Mouse (Mus musculus) C2C12 (cell line): Measurements from ENCODE around the gene 4922502D21Rik.

Experiments
- CEBPB ChIP-seq: IDR thresholded peaks from one replicate; pipeline ENCODE4 v1.6.1; 2011; ENCODE audit warnings: low read depth, mild to moderate bottlenecking, control low read depth, moderate library complexity
- CTCF ChIP-seq: IDR thresholded peaks from one replicate; pipeline ENCODE4 v1.5.1; 2011; ENCODE audit not compliant: control insufficient read depth, insufficient read depth, insufficient read length
- MAX ChIP-seq: IDR thresholded peaks from one replicate; pipeline ENCODE4 v1.6.1; 2011; ENCODE audit warnings: mild to moderate bottlenecking, control low read depth
- MYOD1 ChIP-seq: IDR thresholded peaks from one replicate; pipeline ENCODE4 v1.6.1; 2011; ENCODE audit warnings: low read depth; ENCODE audit not compliant: control insufficient read depth, insufficient read length
- MYOG ChIP-seq: IDR thresholded peaks from one replicate; pipeline ENCODE4 v1.6.1; 2011; ENCODE audit not compliant: control insufficient read depth, insufficient read length; ENCODE audit errors: extremely low read depth
- USF1 ChIP-seq: IDR thresholded peaks from one replicate; pipeline ENCODE4 v1.6.1; 2011; ENCODE audit warnings: low read depth, mild to moderate bottlenecking, control low read depth, moderate library complexity

DNA sequence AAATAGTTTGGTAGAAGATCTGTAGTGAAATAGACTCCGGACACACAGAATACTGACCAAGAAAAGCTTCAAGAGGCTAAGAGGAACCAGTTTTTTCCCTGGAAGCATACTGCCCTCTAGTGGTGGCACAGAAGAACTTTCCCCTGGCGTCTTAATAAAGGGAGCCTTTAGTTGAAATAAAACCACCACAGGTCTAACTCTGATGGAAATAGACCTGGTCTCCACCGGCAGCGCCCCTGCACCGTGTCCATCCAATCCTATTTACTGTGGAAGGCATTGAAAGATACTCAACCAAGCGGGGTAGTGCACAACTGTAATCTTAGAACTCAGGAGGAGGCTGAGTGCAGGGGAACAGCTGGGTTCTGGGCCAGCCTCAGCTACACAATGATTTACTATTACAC lies 34.4 kb upstream of the 4922502D21Rik start:
- peak; percentile 19 for TF ChIP-seq CTCF
- TF ChIP-seq CEBPB, result no peak
- TF ChIP-seq MAX, result no peak
- no peak for TF ChIP-seq MYOG
- no peak for TF ChIP-seq USF1
- TF ChIP-seq MYOD1, result no peak
